Mouse (Mus musculus) forebrain, embryonic 13.5 days (tissue): ENCODE measurements around the gene Strn4. TPM values are rescaled to one million over a fixed set of nuclear protein-coding genes. Genes with fewer than 3 reads are reported as not detected.

Source experiments
- ATAC-seq: fragments of 200-750 bp; cut with Nextera tagmentation; 2 replicates; pipeline ENCODE4 v1.8.0; 2017
- H3K27ac ChIP-seq: fragments of 300-500 bp; sonication (generic); 2 replicates; pipeline ENCODE4 v1.5.1; 2015; ENCODE audit warnings: inconsistent platforms, mild to moderate bottlenecking, moderate library complexity
- H3K27me3 ChIP-seq: fragments of 300-500 bp; sonication (generic); 2 replicates; pipeline ENCODE4 v1.6.1; 2015; ENCODE audit warnings: mild to moderate bottlenecking, inconsistent platforms
- H3K36me3 ChIP-seq: fragments of 300-500 bp; sonication (generic); 2 replicates; pipeline ENCODE4 v1.6.1; 2015; ENCODE audit warnings: mild to moderate bottlenecking, inconsistent platforms; ENCODE audit not compliant: poor library complexity, severe bottlenecking
- H3K4me1 ChIP-seq: fragments of 300-500 bp; sonication (generic); 2 replicates; pipeline ENCODE4 v1.6.1; 2015; ENCODE audit warnings: inconsistent platforms
- H3K4me2 ChIP-seq: fragments of 300-500 bp; sonication (generic); 2 replicates; pipeline ENCODE4 v1.6.1; 2015; ENCODE audit warnings: inconsistent platforms, mild to moderate bottlenecking, moderate library complexity
- H3K4me3 ChIP-seq: fragments of 300-500 bp; sonication (generic); 2 replicates; pipeline ENCODE4 v1.5.1; 2015; ENCODE audit warnings: mild to moderate bottlenecking, inconsistent platforms
- H3K9ac ChIP-seq: fragments of 300-500 bp; sonication (generic); 2 replicates; pipeline ENCODE4 v1.6.1; 2015; ENCODE audit warnings: mild to moderate bottlenecking, inconsistent platforms
- H3K9me3 ChIP-seq: fragments of 300-500 bp; sonication (generic); replicated peaks from 2 replicates; pipeline ENCODE4 v1.6.1; 2016; ENCODE audit warnings: inconsistent platforms
- WGBS: fragments of 180-500 bp; shearing (Covaris S2); methylation state at CpG from one replicate; pipeline ENCODE4 v1.1.7; 2015; 5-methylcytosine and 5-hydroxymethylcytosine counted together
- polyA plus RNA-seq: library from polyadenylated mRNA; unstranded; fragments of >200 nt; fragmentation: Nextera tagmentation; extraction: Ambion mirVana; gene quantifications from 2 replicates; pipeline ENCODE4 v1.2.1, GENCODE M21; 2015

The Strn4 gene
- polyA plus RNA-seq, 1 experiment from 2014 or later, result 147 TPM

DNA sequence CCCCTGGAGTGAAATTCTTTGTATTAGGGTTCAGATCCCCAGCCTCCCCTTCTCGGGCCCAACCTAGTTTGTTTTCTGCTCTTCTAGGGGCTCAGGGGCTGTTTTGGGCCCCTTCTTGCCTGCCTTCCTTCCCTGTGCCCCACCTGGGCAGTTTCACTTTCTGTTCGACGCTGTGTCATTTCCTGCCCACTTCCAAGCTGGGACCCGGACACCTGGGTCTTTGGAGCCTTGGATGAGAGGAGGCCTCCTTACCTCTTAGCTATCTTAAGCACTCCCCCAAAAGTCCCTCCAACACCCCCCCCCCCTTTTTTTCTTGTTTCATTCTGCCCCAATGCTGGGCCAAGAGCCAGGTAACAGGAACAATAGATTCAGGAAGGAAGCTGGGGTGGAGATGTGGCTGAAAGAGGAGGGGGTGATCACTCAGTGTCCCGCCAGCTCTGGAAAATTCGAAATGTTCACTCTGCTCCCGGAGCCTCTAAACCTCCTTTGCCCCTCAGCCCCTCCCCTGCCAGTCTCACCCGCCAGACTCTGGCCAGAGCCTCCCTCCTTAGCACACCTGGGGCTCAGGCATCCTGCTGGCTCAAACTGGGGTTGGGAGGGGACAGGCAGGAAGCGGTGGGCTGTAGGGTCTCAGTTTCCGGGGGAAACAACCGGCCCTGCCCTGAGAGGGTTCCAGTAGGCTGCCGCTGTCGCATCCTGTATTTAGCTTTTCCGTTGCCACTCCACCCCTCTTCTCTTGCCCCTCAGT lies 29.6 kb downstream of the Strn4 start:
- Histone ChIP-seq H3K4me2 (peak overlapping the region; percentile 98), H3K36me3 (peaks cover 38% of the 10 kb centered on the region), H3K4me3 (no peak overlapping the region), H3K4me1 (peaks cover 31% of the 10 kb centered on the region), H3K27ac (no peak overlapping the region), H3K9me3 (no peaks in the 10 kb centered on the region), H3K9ac (peak overlapping the region; percentile 43), H3K27me3 (no peaks in the 10 kb centered on the region)
- WGBS, result 37% methylated on average over 14 of the region's 14 CpGs
- no peak for ATAC-seq

DNA sequence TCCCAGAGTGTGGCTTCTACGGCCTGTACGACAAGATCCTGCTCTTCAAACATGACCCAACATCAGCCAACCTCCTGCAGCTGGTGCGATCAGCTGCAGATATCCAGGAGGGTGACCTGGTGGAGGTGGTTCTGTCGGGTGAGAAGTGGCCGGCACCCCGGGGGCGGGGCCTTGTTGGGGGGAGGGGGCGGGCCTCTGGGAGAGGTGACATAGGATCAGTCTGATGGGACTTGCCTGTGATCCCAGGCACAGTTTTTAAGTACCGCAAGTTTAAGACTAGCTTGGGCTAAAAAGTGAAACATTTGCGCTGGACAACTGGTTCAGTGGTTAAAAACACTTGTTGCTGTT lies 30.1 kb downstream of the Strn4 start:
- no peak overlapping the region for H3K27ac ChIP-seq
- 32% methylated on average over 10 of the region's 10 CpGs for WGBS
- H3K4me3 ChIP-seq, result no peak overlapping the region
- peaks cover 38% of the 10 kb centered on the region for H3K36me3 ChIP-seq
- peak overlapping the region; percentile 98 for H3K4me2 ChIP-seq
- H3K9me3 ChIP-seq, result no peaks in the 10 kb centered on the region
- H3K4me1 ChIP-seq, result peaks cover 31% of the 10 kb centered on the region
- peak overlapping the region; percentile 43; the same call in 1 of the 2 replicates for H3K9ac ChIP-seq
- no peak for ATAC-seq
- H3K27me3 ChIP-seq, result no peaks in the 10 kb centered on the region

DNA sequence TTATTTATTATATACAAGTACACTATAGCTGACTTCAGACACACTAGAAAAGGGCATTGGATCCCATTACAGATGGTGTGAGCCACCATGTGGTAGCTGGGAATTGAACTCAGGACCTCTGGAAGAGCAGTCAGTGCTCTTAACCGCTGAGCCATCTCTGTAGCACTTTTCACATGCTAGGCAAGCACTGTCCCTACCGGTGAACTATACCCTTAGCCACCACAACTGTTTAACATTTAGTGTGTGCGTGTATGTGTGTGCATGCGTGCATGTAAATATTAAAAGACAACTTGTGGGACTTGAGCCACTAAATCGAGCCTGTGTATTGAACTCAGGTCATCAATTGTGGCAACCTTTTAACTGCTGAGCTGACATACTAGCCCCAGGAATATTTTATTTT lies 31.1 kb downstream of the Strn4 start:
- H3K4me3 ChIP-seq, result no peak overlapping the region
- peaks cover 35% of the 10 kb centered on the region for H3K36me3 ChIP-seq
- H3K4me1 ChIP-seq, result peaks cover 31% of the 10 kb centered on the region
- no peak for ATAC-seq
- H3K9me3 ChIP-seq, result no peaks in the 10 kb centered on the region
- no peak overlapping the region for H3K9ac ChIP-seq
- WGBS, result 93% methylated on average over 5 of the region's 5 CpGs
- H3K27me3 ChIP-seq, result no peaks in the 10 kb centered on the region
- no peak overlapping the region for H3K4me2 ChIP-seq
- no peak overlapping the region for H3K27ac ChIP-seq

DNA sequence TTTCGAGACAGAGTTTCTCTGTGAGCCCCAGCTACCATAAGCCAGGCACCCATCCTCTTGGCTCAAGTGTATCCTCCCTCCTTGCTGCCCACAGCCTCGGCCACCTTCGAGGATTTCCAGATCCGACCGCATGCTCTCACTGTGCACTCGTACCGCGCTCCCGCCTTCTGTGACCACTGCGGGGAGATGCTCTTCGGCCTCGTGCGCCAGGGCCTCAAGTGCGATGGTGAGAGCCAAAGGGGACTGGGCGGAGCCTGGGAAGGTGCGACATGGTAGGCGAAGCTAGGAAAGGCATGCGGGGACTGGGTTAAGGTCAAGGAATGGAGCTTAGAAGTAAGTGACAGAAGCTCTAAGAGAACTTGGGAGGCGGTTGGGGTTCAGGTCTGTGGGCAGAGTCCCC lies 31.8 kb downstream of the Strn4 start:
- no peak overlapping the region for H3K27ac ChIP-seq
- no peak overlapping the region for H3K4me2 ChIP-seq
- H3K9me3 ChIP-seq, result no peaks in the 10 kb centered on the region
- no peak for ATAC-seq
- no peak overlapping the region for H3K4me3 ChIP-seq
- no peak overlapping the region for H3K9ac ChIP-seq
- WGBS, result 86% methylated on average over 19 of the region's 19 CpGs
- no peaks in the 10 kb centered on the region for H3K27me3 ChIP-seq
- H3K36me3 ChIP-seq, result peaks cover 38% of the 10 kb centered on the region
- H3K4me1 ChIP-seq, result peaks cover 31% of the 10 kb centered on the region

DNA sequence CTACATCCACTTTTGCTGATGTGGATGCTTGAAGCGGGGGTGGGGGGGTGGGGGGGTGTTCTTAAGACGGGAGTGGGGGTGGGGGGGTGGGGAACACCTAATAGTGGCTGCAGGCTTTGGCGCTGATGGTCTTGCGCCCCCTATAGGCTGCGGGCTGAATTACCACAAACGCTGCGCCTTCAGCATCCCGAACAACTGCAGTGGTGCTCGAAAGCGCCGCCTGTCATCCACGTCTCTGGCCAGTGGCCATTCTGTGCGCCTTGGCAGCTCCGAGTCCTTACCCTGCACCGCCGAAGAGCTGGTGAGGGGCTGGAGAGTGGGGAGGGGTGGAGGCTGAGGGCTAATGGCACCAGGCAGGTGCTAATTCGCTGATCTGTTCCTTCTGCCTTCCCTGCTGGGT lies 32.9 kb downstream of the Strn4 start:
- WGBS, result 17% methylated on average over 17 of the region's 17 CpGs
- no peak overlapping the region for H3K27ac ChIP-seq
- no peaks in the 10 kb centered on the region for H3K9me3 ChIP-seq
- no peak overlapping the region for H3K4me3 ChIP-seq
- no peak for ATAC-seq
- H3K4me2 ChIP-seq, result no peak overlapping the region
- no peak overlapping the region for H3K9ac ChIP-seq
- peaks cover 46% of the 10 kb centered on the region for H3K36me3 ChIP-seq
- peaks cover 26% of the 10 kb centered on the region for H3K4me1 ChIP-seq
- H3K27me3 ChIP-seq, result no peaks in the 10 kb centered on the region

DNA sequence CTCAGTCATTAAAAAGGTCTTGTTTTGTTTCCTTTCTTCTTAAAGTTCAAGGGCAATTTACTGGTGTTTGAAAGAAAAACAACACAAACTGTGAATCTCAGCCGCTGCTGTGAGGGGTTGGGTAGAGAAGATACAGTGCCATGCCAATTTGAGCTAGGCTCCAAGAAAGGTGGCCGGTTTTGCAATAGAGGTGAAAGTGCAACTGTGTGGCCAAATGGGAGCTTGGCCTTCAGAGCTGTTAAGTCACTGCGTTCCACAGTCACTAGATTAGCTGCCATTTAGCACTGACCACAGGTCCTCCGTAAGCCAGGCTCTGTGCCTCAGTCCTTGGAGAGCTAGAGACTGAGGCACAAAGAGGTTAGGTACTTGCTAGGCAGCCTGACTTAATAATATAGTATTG lies 35.9 kb downstream of the Strn4 start:
- Histone ChIP-seq H3K4me3 (no peak overlapping the region), H3K9me3 (no peaks in the 10 kb centered on the region), H3K4me1 (peaks cover 3% of the 10 kb centered on the region), H3K27ac (no peak overlapping the region), H3K9ac (no peak overlapping the region), H3K36me3 (peaks cover 76% of the 10 kb centered on the region), H3K4me2 (no peak overlapping the region), H3K27me3 (no peaks in the 10 kb centered on the region)
- no peak for ATAC-seq
- WGBS, result over 99% methylated on average over 4 of the region's 4 CpGs

DNA sequence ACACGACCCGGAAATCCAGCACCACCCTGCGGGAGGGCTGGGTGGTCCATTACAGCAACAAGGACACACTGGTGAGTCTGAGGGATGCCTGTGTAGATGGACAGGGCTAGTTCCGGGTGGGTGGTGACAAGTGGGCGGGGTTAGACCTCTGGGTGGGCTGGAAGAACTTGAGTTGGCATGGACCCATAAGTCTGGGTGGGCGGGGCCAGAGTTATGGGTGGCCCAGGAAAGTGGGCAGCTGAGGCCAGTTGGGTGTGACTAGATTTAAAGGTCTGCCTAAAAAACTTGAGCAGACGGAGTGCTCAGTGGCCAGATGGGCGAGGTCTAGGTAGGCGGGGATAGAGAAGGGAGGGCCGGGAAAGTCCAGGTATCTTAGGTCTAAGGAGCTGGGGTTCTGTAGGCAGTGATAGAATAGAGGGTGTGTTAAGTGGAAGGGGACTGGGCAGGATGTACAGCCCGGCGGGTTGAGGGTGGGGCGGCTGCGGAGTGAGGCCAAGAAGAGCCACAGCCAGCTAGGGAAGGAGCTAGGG lies 37.7 kb downstream of the Strn4 start:
- Histone ChIP-seq H3K9me3 (no peaks in the 10 kb centered on the region), H3K27me3 (no peaks in the 10 kb centered on the region), H3K9ac (no peak overlapping the region), H3K4me3 (no peak overlapping the region), H3K4me1 (peaks cover 3% of the 10 kb centered on the region), H3K4me2 (no peak overlapping the region), H3K27ac (no peak overlapping the region), H3K36me3 (peaks cover 88% of the 10 kb centered on the region)
- 91% methylated on average over 14 of the region's 14 CpGs for WGBS
- no peak for ATAC-seq

DNA sequence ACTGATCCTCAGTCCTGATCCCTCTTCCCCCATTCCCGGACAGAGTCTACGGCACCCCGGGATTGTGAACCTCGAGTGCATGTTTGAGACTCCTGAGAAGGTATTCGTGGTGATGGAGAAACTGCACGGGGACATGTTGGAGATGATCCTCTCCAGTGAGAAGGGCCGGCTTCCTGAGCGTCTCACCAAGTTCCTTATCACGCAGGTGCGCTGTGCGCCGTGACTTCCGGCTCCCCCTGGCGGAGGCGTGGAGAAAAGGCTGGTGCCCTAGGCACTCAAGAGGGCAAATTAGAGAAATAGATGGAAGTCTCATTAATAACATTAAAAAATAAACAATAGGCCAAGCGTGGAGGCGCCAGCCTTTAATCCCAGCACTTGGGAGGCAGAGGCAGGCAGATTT lies 42.6 kb downstream of the Strn4 start:
- 14% methylated on average over 17 of the region's 17 CpGs for WGBS

DNA sequence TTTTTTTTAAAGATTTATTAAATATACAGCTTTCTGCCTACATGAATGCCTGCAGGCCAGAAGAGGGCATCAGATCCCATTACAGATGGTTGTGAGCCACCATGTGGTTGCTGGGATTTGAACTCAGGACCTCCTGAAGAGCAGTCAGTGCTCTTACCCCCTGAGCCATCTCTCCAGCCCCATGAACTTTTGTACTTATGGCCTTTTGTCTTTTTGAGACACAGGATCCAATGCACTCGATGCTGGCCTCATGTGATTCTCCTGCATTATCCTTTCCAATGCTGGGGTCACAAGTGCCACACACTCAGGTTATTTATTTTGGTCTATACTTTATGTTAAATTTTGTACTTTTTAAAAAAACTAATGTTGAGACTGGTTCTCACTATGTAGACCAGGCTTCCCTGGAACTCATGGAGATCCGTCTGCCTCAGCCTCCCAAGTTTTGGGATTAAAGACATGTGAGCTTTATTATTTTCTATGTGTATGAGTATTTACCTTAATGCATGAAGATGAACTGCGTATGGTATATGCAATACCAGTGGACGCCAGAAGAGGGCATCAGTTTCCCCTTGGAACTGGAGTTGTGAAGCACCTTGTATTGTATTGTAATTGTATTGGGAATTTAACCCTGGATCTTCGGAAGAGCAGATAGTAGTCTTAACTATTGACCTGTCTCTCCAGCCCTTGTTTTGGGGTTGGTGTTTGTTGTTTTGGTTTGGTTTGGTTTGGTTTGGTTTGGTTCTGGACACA lies 44.4 kb downstream of the Strn4 start:
- H3K36me3 ChIP-seq, result peaks cover 58% of the 10 kb centered on the region

More for the DNA sequence above, 42.6 kb downstream of the Strn4 start:
- Histone ChIP-seq H3K9ac (no peak overlapping the region), H3K4me1 (no peaks in the 10 kb centered on the region), H3K27ac (no peak overlapping the region), H3K9me3 (no peaks in the 10 kb centered on the region), H3K4me3 (no peak overlapping the region), H3K4me2 (peak overlapping the region; percentile 20; the same call in 1 of the 2 replicates), H3K27me3 (no peaks in the 10 kb centered on the region), H3K36me3 (peaks cover 58% of the 10 kb centered on the region)
- peak; percentile 24; the same call in 1 of the 2 replicates for ATAC-seq

DNA sequence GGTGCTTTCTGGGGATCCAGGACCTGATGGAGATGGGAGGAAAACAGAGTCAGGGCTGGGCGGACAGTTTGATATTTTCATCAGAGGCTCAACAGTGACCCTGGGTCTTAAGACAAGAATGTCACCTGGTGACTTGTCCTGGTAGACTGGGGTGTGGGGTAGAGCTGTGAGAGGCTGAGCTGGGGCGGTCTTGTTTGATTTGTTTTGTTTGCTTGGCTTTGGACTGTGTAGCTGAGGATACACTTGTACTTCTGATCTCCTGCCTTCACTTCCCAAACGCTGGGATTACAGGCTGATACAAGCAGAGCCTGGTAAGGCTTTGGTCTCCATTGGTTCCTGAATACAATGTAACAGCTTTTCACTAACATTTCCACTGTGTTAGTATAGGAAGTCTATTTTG lies 51.8 kb downstream of the Strn4 start:
- 87% methylated on average over 3 of the region's 3 CpGs for WGBS
- no peaks in the 10 kb centered on the region for H3K27me3 ChIP-seq
- no peaks in the 10 kb centered on the region for H3K9me3 ChIP-seq
- H3K27ac ChIP-seq, result no peak overlapping the region
- peaks cover 47% of the 10 kb centered on the region for H3K36me3 ChIP-seq
- no peak for ATAC-seq
- no peak overlapping the region for H3K4me3 ChIP-seq
- 0 out of 2 replicates have a peak, but pooled peaks cover 3% of the 10 kb centered on the region for H3K4me1 ChIP-seq
- no peak overlapping the region for H3K9ac ChIP-seq
- H3K4me2 ChIP-seq, result no peak overlapping the region

More for the DNA sequence above, 44.4 kb downstream of the Strn4 start:
- WGBS, result 28% methylated on average over 5 of the region's 5 CpGs
- H3K4me3 ChIP-seq, result no peak overlapping the region
- H3K4me1 ChIP-seq, result no peaks in the 10 kb centered on the region
- ATAC-seq, result no peak
- no peak overlapping the region for H3K9ac ChIP-seq
- no peaks in the 10 kb centered on the region for H3K27me3 ChIP-seq
- no peak overlapping the region for H3K27ac ChIP-seq
- H3K9me3 ChIP-seq, result no peaks in the 10 kb centered on the region
- H3K4me2 ChIP-seq, result no peak overlapping the region

DNA sequence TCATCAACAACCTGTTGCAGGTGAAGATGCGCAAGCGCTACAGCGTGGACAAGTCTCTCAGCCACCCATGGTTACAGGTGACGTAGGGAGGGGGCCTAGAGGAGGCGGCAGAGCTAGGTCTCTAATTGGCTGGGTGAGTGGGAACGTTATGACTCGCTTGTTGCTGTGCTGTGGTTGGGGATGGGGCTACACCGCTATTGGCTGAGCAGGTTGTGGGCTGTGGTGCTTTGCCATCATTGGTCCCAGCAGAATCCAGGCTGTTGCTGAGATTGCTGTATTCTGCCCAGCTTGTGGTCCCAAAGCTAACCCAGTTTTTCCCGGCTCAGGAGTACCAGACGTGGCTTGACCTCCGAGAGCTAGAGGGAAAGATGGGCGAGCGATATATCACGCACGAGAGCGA lies 53.8 kb downstream of the Strn4 start:
- WGBS, result 8% methylated on average over 16 of the region's 16 CpGs
- H3K4me1 ChIP-seq, result 0 out of 2 replicates have a peak, but pooled peaks cover 9% of the 10 kb centered on the region
- ATAC-seq, result peak; percentile 98
- H3K36me3 ChIP-seq, result peaks cover 32% of the 10 kb centered on the region
- H3K27ac ChIP-seq, result peak overlapping the region; percentile 69
- H3K4me3 ChIP-seq, result peak overlapping the region; percentile 32
- peak overlapping the region; percentile 58 for H3K9ac ChIP-seq
- no peaks in the 10 kb centered on the region for H3K9me3 ChIP-seq
- H3K27me3 ChIP-seq, result no peaks in the 10 kb centered on the region
- H3K4me2 ChIP-seq, result peak overlapping the region; percentile 56

DNA sequence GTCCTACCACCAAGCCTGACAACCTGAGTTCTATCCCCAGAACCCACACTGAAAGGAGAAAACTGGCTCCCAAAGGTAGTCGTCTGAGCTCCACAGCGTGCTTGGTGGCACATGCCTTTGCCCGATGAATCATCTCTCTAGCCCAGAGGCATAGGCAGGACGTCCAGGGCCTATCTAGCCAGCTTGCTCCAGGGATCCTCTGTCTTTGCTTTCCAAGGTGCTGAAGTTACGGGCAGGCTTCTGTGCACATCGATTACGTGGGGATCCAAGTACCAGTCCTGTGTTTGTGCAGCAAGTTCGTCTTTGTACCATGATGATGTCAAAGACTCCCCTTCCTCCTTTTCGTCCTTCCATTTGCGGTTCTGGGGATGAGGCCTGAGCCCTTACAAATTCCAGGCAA lies 55.9 kb downstream of the Strn4 start:
- no peak overlapping the region for H3K27ac ChIP-seq
- H3K36me3 ChIP-seq, result peaks cover 12% of the 10 kb centered on the region
- H3K4me3 ChIP-seq, result no peak overlapping the region
- ATAC-seq, result no peak
- peaks cover 21% of the 10 kb centered on the region for H3K4me1 ChIP-seq
- no peak overlapping the region for H3K4me2 ChIP-seq
- 86% methylated on average over 10 of the region's 10 CpGs for WGBS
- H3K27me3 ChIP-seq, result no peaks in the 10 kb centered on the region
- no peaks in the 10 kb centered on the region for H3K9me3 ChIP-seq
- H3K9ac ChIP-seq, result no peak overlapping the region; the same call in 1 of the 2 replicates
